Mouse (Mus musculus) CH12.LX (cell line): ENCODE data around the gene Cln5. TPM values are rescaled to one million over a fixed set of nuclear protein-coding genes. Genes with fewer than 3 reads are reported as not detected.

Experiments used
- DNase-seq: peaks from one replicate; pipeline ENCODE4 v3.0.0-alpha.2; 2013; ENCODE audit errors: extremely low read depth
- H3K27ac ChIP-seq: 2 replicates; pipeline ENCODE4 v1.5.1; 2012; ENCODE audit warnings: low read depth, mild to moderate bottlenecking, control low read depth, moderate library complexity; ENCODE audit not compliant: insufficient read depth
- H3K27me3 ChIP-seq: replicated peaks from 2 replicates; pipeline ENCODE3; 2012; ENCODE audit warnings: inconsistent platforms
- H3K36me3 ChIP-seq, 2 experiments: replicated peaks in 1 of 2; 2 replicates each; pipeline versions ENCODE3 to v1.6.1; 2012; ENCODE audit warnings: inconsistent platforms in 1 of 2, low read length in 1 of 2, mild to moderate bottlenecking in 1 of 2, mixed read lengths in 1 of 2, moderate library complexity in 1 of 2; ENCODE audit not compliant: control insufficient read depth in 1 of 2, insufficient read depth in 1 of 2
- H3K4me1 ChIP-seq, 2 experiments: 2 replicates each; pipeline ENCODE4 v1.6.1; 2012; ENCODE audit warnings: inconsistent platforms in 1 of 2, moderate library complexity in 1 of 2; ENCODE audit not compliant: insufficient read depth in 2 of 2, control insufficient read depth in 1 of 2
- H3K4me2 ChIP-seq: 2 replicates; pipeline ENCODE4 v1.6.1; 2012; ENCODE audit warnings: low read depth, mild to moderate bottlenecking, control low read depth; ENCODE audit not compliant: poor library complexity, insufficient read depth, severe bottlenecking
- H3K4me3 ChIP-seq, 3 experiments: fragments of 150-350 bp in 1 of 3; sonication (generic) in 1 of 3; replicated peaks in 1 of 3; 2 replicates each; pipeline versions ENCODE3 to v1.5.1; 2011 to 2012; ENCODE audit warnings: low read depth in 2 of 3, low read length in 2 of 3, mild to moderate bottlenecking in 2 of 3, moderate library complexity in 2 of 3, control low read depth in 1 of 3, improper control_type of control experiment in 1 of 3, inconsistent platforms in 1 of 3, mixed read lengths in 1 of 3; ENCODE audit not compliant: poor library complexity in 1 of 3
- H3K79me2 ChIP-seq: replicated peaks from 2 replicates; pipeline ENCODE4 v1.6.1; 2012; ENCODE audit warnings: mild to moderate bottlenecking, moderate library complexity; ENCODE audit not compliant: control insufficient read depth, poor library complexity, insufficient read depth, severe bottlenecking; ENCODE audit errors: extremely low read depth
- H3K9ac ChIP-seq: 2 replicates; pipeline ENCODE4 v1.6.1; 2012; ENCODE audit warnings: low read depth, mild to moderate bottlenecking, control low read depth, moderate library complexity; ENCODE audit not compliant: insufficient read depth
- H3K9me3 ChIP-seq: replicated peaks from 2 replicates; pipeline ENCODE3; 2012; ENCODE audit warnings: low read length, inconsistent platforms, mixed read lengths
- BHLHE40 ChIP-seq: IDR thresholded peaks from 2 replicates; pipeline ENCODE4 v1.6.1; 2011; ENCODE audit warnings: mild to moderate bottlenecking, low read depth, low read length, improper control_type of control experiment
- CHD1 ChIP-seq: IDR thresholded peaks from 2 replicates; pipeline ENCODE4 v1.6.1; 2012; ENCODE audit warnings: low read depth, low read length, improper control_type of control experiment, inconsistent platforms
- CHD2 ChIP-seq: IDR thresholded peaks from 2 replicates; pipeline ENCODE4 v1.6.1; 2011; ENCODE audit warnings: low read length, improper control_type of control experiment
- CTCF ChIP-seq, 2 experiments: IDR thresholded peaks in 1 of 2; conservative IDR thresholded peaks in 1 of 2; 2 replicates each; pipeline ENCODE4 v1.5.1; 2011 to 2012; ENCODE audit warnings: low read depth in 2 of 2, low read length in 2 of 2, improper control_type of control experiment in 1 of 2, inconsistent platforms in 1 of 2, mild to moderate bottlenecking in 1 of 2, moderate library complexity in 1 of 2
- E2F4 ChIP-seq: IDR thresholded peaks from 2 replicates; pipeline ENCODE4 v1.6.1; 2011; ENCODE audit warnings: low read depth, low read length, improper control_type of control experiment; ENCODE audit not compliant: insufficient replicate concordance
- ETS1 ChIP-seq: conservative IDR thresholded peaks from 2 replicates; pipeline ENCODE4 v1.6.1; 2012; ENCODE audit warnings: low read depth, mild to moderate bottlenecking, inconsistent platforms, low read length, improper control_type of control experiment, moderate library complexity
- GABPA ChIP-seq: IDR thresholded peaks from 2 replicates; pipeline ENCODE4 v1.6.1; 2012; ENCODE audit warnings: low read depth, low read length, improper control_type of control experiment, inconsistent platforms; ENCODE audit not compliant: insufficient replicate concordance
- HCFC1 ChIP-seq: IDR thresholded peaks from 2 replicates; pipeline ENCODE4 v1.6.1; 2012; ENCODE audit warnings: low read depth, mild to moderate bottlenecking, inconsistent platforms, low read length, improper control_type of control experiment
- JUN ChIP-seq: IDR thresholded peaks from 2 replicates; pipeline ENCODE4 v1.6.1; 2011; ENCODE audit warnings: low read depth, mild to moderate bottlenecking, low read length, improper control_type of control experiment, moderate library complexity; ENCODE audit not compliant: insufficient read depth
- KAT2A ChIP-seq: IDR thresholded peaks from 2 replicates; pipeline ENCODE4 v1.6.1; 2012; ENCODE audit warnings: low read length, improper control_type of control experiment, inconsistent platforms; ENCODE audit not compliant: insufficient replicate concordance
- MAFK ChIP-seq: IDR thresholded peaks from 2 replicates; pipeline ENCODE4 v1.6.1; 2011; ENCODE audit warnings: low read length, improper control_type of control experiment; ENCODE audit not compliant: insufficient replicate concordance
- MEF2A ChIP-seq: IDR thresholded peaks from 2 replicates; pipeline ENCODE4 v1.6.1; 2014; ENCODE audit warnings: low read depth, mild to moderate bottlenecking, inconsistent platforms, low read length, improper control_type of control experiment, borderline replicate concordance
- MXI1 ChIP-seq: IDR thresholded peaks from 2 replicates; pipeline ENCODE4 v1.6.1; 2011; ENCODE audit warnings: mild to moderate bottlenecking, low read depth, low read length, improper control_type of control experiment
- MYC ChIP-seq: IDR thresholded peaks from 2 replicates; pipeline ENCODE4 v1.6.1; 2011; ENCODE audit warnings: low read depth, mild to moderate bottlenecking, improper control_type of control experiment, low read length
- NELFE ChIP-seq: IDR thresholded peaks from 2 replicates; pipeline ENCODE4 v1.6.1; 2011; ENCODE audit warnings: low read depth, low read length, improper control_type of control experiment
- NRF1 ChIP-seq: IDR thresholded peaks from 2 replicates; pipeline ENCODE4 v1.6.1; 2014; ENCODE audit warnings: low read depth, mild to moderate bottlenecking, inconsistent platforms, low read length, improper control_type of control experiment, moderate library complexity
- PAX5 ChIP-seq: IDR thresholded peaks from 2 replicates; pipeline ENCODE4 v1.6.1; 2012; ENCODE audit warnings: low read length, inconsistent platforms, mixed read lengths
- POLR2A ChIP-seq: IDR thresholded peaks from 2 replicates; pipeline ENCODE4 v1.6.1; 2011; ENCODE audit warnings: low read depth, mild to moderate bottlenecking, improper control_type of control experiment, low read length
- POLR2AphosphoS2 ChIP-seq: IDR thresholded peaks from 2 replicates; pipeline ENCODE4 v1.6.1; 2011; ENCODE audit warnings: low read depth, low read length, improper control_type of control experiment
- RAD21 ChIP-seq: IDR thresholded peaks from 2 replicates; pipeline ENCODE4 v1.6.1; 2011; ENCODE audit warnings: low read depth, mild to moderate bottlenecking, low read length, improper control_type of control experiment, moderate library complexity
- RCOR1 ChIP-seq: conservative IDR thresholded peaks from 2 replicates; pipeline ENCODE4 v1.6.1; 2012; ENCODE audit warnings: low read depth, mild to moderate bottlenecking, inconsistent platforms, low read length, improper control_type of control experiment
- SIN3A ChIP-seq: IDR thresholded peaks from 2 replicates; pipeline ENCODE4 v1.6.1; 2012; ENCODE audit warnings: low read length, improper control_type of control experiment, inconsistent platforms
- SMC3 ChIP-seq: IDR thresholded peaks from 2 replicates; pipeline ENCODE4 v1.6.1; 2011; ENCODE audit warnings: low read depth, low read length, improper control_type of control experiment
- TBP ChIP-seq: conservative IDR thresholded peaks from 2 replicates; pipeline ENCODE4 v1.6.1; 2011; ENCODE audit warnings: low read depth, low read length, improper control_type of control experiment
- TCF12 ChIP-seq: IDR thresholded peaks from 2 replicates; pipeline ENCODE4 v1.6.1; 2014; ENCODE audit warnings: low read depth, mild to moderate bottlenecking, inconsistent platforms, low read length, improper control_type of control experiment
- UBTF ChIP-seq: IDR thresholded peaks from 2 replicates; pipeline ENCODE4 v1.6.1; 2012; ENCODE audit warnings: low read depth, mild to moderate bottlenecking, inconsistent platforms, low read length, improper control_type of control experiment, moderate library complexity
- USF2 ChIP-seq: conservative IDR thresholded peaks from 2 replicates; pipeline ENCODE4 v1.6.1; 2011; ENCODE audit warnings: low read depth, low read length, improper control_type of control experiment
- ZC3H11A ChIP-seq: IDR thresholded peaks from 2 replicates; pipeline ENCODE4 v1.6.1; 2012; ENCODE audit warnings: low read depth, mild to moderate bottlenecking, inconsistent platforms, low read length, improper control_type of control experiment
- ZMIZ1 ChIP-seq: IDR thresholded peaks from 2 replicates; pipeline ENCODE4 v1.6.1; 2012; ENCODE audit warnings: low read depth, mild to moderate bottlenecking, inconsistent platforms, low read length, improper control_type of control experiment
- ZNF384 ChIP-seq: IDR thresholded peaks from 2 replicates; pipeline ENCODE4 v1.6.1; 2012; ENCODE audit warnings: low read depth, low read length, improper control_type of control experiment, inconsistent platforms
- dilution Hi-C: fragments of 300-500 bp; cut with MboI; formaldehyde crosslinking; loops from 2 replicates; pipeline ENCODE4 v1.14.3; 2020; ENCODE audit warnings: low sequenced_read_pairs; ENCODE audit not compliant: extremely low pct_unique_long_range_greater_than_20kb, extremely low pct_ligation_motif_present
- in situ Hi-C: fragments of 300-500 bp; cut with MboI; formaldehyde crosslinking; loops from 3 replicates; pipeline ENCODE4 v1.14.3; 2019; ENCODE audit warnings: low sequenced_read_pairs, low pct_ligation_motif_present, low pct_unique_long_range_greater_than_20kb, mixed read lengths
- polyA plus RNA-seq: library from polyadenylated mRNA; unstranded; fragments of >175 nt; gene quantifications from 2 replicates; pipeline ENCODE4 v1.2.1, GENCODE M21; 2012; ENCODE audit warnings: low read depth; ENCODE audit not compliant: insufficient read length
- total RNA-seq, 2 experiments: library from RNA; depleted of rRNA; stranded (reverse); fragments of 300-350 nt in 1 of 2; fragments of >200 nt in 1 of 2; gene quantifications; 2 replicates each; pipeline ENCODE4 v1.2.3; 2012 to 2014

The Cln5 gene
- total and polyA plus RNA-seq, 3 experiments: 29.2 to 62.0 (median 34.7) TPM

DNA sequence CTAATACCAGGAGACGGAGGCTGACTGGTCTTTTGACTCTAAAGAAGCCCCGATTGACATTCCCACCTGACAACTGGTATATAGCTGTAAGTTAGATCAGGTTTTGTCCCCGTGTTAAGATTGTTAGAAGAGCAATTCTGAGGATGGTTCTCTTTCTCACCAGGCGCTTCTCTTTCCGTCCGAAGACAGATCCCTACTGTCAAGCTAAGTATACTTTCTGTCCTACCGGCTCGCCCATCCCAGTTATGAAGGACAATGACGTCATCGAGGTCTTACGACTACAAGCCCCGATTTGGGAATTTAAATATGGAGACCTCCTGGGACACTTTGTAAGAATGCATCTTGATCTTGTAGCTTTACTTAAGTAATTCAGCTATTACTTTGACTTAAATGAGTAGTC lies 1.5 kb downstream of the Cln5 start:
- TF ChIP-seq MEF2A (no peak), NELFE (no peak), ZMIZ1 (no peak), HCFC1 (no peak), PAX5 (no peak), POLR2A (no peak), ZC3H11A (no peak), JUN (no peak), SIN3A (no peak), TCF12 (no peak), MXI1 (no peak), NRF1 (no peak), E2F4 (no peak), BHLHE40 (no peak), TBP (no peak), ETS1 (no peak), MYC (no peak), CHD1 (no peak), KAT2A (no peak), CHD2 (no peak)
- in situ Hi-C loops (loop anchor here (25.0 kb wide), 1 partner anchor 616 kb away; no protein-coding TSS in a partner anchor), dilution Hi-C loops (no loop called here)
- H3K9ac ChIP-seq: 0 out of 2 replicates have a peak overlapping the region, but pooled peaks have one; percentile 14
- peak overlapping the region; percentile 53 for H3K4me2 ChIP-seq
- peaks cover 36 to 44% of the 10 kb centered on the region in 2 experiments for H3K36me3 ChIP-seq
- peaks cover 7% of the 10 kb centered on the region for H3K79me2 ChIP-seq
- H3K4me1 ChIP-seq: peaks cover 3 to 20% of the 10 kb centered on the region in 2 experiments; a peak in 3 of 4 replicates
- H3K27ac ChIP-seq: no peak overlapping the region
- no peak overlapping the region for H3K4me3 ChIP-seq
- H3K9me3 ChIP-seq: no peaks in the 10 kb centered on the region
- H3K27me3 ChIP-seq: no peaks in the 10 kb centered on the region
- DNase-seq: no peak

- TF ChIP-seq MAFK (no peak), TCF12 (no peak), RAD21 (no peak), POLR2AphosphoS2 (no peak), SMC3 (no peak), MXI1 (no peak), CTCF (conservative IDR thresholded peaks at IDR 0.05 in 1 of 2, IDR thresholded peaks at IDR 0.05 in 1 of 2; ENCODE audit: low read depth in 2 of 2, low read length in 2 of 2) (no peak), RCOR1 (no peak), GABPA (no peak), NELFE (no peak), ZC3H11A (no peak), HCFC1 (no peak), ZNF384 (no peak), UBTF (no peak), USF2 (no peak)
- dilution Hi-C loops (no loop called here), in situ Hi-C loops (loop anchor here (25.0 kb wide), 1 partner anchor 615 kb away; no protein-coding TSS in a partner anchor)
- H3K4me2 ChIP-seq: no peak overlapping the region
- no peaks in the 10 kb centered on the region for H3K27me3 ChIP-seq
- no peaks in the 10 kb centered on the region for H3K9me3 ChIP-seq
- H3K4me3 ChIP-seq: no peak overlapping the region
- no peak overlapping the region for H3K9ac ChIP-seq
- DNase-seq: no peak
- H3K79me2 ChIP-seq: peaks cover 7% of the 10 kb centered on the region
- H3K36me3 ChIP-seq: peaks cover 43 to 57% of the 10 kb centered on the region in 2 experiments
- peaks cover 3 to 20% of the 10 kb centered on the region in 2 experiments; a peak in 3 of 4 replicates for H3K4me1 ChIP-seq
- no peak overlapping the region for H3K27ac ChIP-seq
These were observed 2.7 kb downstream of the Cln5 start for GRCm38 (mm10) chr14:103072731-103073130.
